Mouse (Mus musculus) kidney, postnatal 25 days (tissue): ENCODE measurements at regions not wholly inside any gene's neighbourhood (a gene's known extent, or its start where the extent isn't known, plus 50 kb on each side); places are given as distances from the start of the nearest gene placed in this dataset.

Source experiments
- DNase-seq, 2 experiments: peaks; one replicate each; pipeline ENCODE4 v3.0.0; 2021; ENCODE audit warnings: mixed read lengths in 2 of 2

DNA sequence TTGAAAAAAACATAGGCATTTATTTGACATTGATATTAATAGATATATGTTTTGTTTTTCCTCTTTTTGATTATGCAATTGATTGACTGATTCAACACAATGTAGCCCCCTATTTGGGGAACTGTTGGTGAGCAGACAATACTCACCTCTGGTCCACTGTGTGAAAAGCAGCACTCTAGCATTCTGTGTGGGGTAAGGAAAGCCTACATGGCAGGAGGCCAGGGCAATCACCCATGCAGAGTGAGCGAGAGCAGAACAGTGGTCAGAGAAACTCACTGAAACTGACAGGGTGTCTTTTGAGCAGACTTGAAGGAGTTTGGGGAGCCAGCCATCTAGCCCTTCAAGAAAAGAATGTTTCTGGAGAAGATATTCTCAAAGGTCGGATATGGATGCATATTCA lies 73.2 kb upstream of the Azi2 start:
- peak; percentile 54 to 61 for DNase-seq

DNA sequence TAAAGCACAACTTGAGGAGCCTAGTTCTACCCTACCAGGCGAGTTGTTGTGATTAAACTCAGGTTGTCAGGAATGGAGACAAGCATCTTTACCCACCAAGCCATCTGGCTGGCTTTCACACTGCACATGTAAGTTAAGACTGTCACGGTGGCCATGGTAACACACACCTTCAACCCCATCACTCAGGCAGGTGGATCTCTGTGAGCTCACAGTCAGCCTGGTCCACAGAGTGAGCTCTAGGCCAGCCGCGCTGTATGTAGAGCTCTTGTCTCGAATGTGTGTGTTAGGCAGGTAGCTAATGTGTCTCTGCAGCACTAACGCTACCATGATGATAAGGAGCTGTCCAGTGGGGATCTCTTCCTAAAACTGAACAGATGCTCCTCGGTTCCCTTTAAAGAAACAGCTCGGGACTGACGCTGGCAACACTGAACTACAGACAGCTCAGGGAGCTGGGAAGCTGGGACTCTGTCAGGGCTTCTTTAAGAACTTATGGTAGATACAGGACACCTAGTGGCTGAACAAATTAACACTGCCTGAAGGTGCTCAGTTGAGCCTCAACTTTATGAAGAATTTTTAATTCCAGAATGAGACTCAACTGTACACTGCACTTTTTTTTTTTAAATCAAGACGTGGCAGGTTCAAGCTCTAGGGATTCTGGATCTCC lies 73.8 kb upstream of the Azi2 start:
- DNase-seq = peak in 1 of 2 experiments; percentile 22

DNA sequence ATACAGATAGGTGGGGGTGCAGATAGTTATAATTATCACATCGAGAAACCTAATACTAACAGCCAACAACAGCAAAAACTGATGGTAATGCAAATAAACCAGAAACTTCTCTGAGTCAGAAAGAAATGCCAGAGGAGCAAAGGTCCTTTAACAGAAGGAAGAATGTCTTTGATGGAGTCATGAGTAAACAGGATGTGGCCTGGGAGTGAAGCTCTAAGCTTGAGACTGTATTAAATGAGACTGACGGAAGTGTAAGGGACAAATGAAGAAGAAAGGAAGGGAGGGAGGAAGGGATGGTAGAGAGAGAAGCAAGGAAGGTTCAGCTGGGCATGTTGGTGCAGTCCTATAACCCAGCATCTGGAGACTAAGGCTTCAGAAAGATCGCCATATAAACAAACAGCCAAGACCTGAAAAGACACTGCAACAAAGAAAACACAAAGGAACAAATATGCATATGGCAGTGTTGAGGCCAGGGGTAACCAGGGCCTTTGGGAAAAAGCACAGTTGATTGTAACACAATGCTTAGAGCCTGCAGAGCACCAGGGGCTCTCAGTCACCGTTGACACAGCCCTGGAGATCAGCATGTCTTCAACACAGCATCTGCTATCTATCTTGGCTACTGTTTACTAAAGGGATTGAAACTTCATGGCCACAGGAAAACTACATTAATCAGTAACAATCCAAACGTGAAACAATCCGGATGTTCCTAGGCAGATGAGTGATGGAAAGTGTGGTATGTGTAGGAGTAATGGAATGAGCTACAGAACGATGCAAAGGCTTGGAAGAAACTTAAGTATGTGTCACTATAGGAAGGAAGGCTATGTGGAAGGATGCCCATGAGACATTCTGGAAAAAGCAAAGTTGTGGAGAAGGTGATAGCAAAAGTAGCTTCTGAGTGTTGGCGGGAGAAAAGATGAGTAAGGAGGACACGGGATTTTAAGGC lies 77.9 kb upstream of the Azi2 start:
- DNase-seq = no peak

DNA sequence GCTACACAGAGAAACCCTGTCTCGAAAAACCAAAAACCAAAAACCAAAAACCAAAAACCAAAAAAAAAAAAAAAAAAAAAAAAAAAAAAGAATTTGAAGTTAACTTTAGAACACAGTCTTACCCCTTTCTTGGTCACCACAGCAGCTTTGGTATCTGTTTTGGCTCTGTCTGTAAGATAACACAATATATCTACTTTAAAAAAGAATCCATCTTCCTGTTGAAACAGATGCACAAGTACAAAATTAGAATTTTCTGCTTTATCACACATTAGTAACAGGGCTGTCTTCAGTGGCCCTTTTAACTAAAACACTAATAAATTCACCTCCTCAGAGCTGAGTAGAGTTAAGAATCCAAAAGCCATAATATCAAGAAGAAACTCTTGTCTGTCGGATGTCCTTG lies 80.5 kb upstream of the Azi2 start:
- DNase-seq = no peak

DNA sequence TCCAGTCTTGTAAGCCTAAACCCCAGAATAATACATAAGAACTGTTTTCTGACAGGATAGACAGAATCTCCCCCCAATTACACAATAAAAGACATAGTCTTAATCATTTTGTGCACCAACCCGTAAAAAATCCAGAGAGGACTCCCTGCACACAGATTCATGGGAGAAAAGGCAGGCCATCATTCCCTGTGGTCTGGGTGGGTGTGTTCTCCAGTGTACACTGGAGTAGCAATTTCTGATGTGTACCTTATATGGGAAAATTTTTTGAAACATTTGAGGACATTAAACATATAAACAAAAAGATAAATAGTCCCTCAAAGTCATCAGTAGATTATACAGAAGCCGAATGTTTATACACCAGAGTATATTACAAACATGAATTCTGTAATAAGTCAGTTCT lies 83.1 kb upstream of the Azi2 start:
- DNase-seq = no peak

DNA sequence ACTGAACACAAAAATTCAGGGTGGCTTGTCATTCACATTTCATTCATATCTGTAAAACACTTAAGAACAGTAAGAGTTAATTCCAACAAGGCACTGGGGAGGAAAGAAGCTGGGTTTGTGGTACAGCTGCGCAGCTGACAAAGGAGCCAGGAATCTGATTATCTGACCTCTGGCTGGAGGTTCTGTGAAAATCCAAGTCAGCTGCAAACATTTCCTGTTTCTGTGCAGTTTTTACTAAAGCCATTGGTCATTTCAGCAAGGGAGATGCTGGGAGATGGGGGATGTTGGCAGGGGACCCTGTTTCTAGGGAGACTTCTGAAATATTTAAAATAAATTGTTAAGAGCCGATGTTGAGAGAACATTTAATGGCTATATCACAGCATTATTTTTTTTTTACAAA lies 83.6 kb upstream of the Azi2 start:
- peak in 1 of 2 experiments; percentile 10 for DNase-seq

DNA sequence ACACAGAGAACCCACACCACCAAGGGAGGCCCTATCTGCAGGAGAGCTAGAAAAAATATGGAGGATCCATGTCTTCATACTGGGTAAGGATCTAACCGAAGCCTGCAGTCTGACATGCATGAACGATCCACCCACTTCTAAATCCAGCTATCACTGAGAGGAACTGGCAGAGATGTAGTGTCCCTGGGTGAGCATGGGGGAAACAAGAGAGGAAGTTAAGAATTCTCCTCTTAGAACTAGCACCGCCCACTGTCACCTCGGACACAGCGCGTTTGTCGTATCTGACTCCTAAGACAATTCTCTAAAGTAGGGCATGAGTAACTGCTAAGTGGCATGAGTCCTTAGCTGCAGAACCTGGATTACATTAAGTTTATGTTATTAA lies 112.8 kb upstream of the Azi2 start:
- no peak for DNase-seq

DNA sequence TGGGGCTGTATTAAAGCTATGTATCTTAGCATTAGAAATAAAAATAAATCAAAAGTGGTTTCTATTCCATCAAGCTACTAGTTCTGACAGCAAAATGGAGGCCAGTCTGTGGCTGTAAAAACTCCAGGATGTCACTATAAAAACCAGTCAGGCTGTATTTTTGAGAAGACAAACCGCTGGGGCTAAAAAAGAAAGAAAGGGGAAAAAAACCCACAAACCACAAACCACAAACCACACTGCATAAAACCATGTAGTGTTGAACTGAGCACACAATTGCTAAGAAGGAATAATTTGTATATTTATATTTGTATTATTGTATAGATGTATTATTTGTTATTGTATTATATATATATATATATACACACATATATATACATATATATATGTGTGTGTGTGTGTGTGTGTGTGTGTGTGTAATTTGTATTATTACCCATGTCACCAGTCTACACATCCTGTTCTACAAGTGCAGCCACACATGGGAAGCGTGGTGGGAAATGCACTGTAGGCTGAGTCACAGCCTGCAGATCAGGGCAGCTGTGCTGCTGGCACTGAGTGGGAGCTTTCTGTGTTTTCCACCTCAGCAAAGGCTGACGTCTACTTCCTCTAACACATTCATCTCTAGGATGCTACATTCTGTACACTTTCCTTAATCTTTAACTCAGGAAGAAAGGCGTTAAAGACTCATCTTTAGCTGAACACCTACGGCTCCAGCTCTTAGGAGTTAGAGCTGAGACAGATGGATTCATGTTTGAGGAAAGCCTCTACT lies 113.4 kb upstream of the Azi2 start:
- no peak for DNase-seq

DNA sequence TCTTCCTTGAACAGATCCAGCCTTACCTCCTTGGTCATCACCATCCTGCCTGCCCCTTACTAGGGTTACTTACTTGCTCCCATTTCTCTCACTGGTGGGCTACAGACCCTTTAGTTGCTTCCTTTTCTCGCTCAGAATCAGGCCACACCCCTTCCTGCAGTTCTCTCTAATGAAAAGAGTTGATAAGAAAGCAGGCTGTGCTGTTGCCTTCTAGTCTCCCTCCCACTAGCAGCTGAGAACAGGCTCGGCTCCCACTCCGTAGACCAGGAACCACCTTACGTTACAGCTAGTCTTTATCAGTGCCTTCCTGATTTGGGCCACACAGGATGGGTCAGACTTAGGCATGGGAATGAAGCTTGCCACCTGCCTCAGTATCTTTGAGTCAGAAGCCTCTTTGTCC lies 117.3 kb upstream of the Azi2 start:
- no peak for DNase-seq

DNA sequence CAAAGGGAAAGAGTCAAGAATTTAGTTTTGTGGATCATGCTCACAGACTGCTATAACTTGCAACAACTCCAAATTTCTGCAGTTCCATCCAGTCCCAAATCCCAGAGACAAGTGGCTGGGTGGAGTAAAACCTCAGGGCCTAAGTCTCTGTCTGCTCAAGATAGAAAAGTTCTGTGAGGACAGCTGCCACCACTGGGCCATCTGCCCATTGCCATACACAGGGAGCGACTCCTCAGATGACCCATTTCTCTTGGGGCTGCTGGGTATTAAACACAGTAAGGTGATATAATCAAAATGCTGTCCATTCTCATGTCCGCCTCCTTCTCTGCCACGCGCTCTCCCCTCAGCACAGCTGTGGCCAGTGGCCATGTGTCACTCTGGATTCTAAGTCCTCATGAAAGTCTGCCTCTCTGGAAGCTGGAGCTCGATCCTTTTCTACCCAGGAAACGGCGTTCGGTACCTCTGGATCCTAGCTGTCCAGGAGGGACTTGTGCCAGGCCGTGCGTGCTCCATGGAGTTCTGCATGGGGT lies 132.3 kb upstream of the Azi2 start:
- no peak for DNase-seq

DNA sequence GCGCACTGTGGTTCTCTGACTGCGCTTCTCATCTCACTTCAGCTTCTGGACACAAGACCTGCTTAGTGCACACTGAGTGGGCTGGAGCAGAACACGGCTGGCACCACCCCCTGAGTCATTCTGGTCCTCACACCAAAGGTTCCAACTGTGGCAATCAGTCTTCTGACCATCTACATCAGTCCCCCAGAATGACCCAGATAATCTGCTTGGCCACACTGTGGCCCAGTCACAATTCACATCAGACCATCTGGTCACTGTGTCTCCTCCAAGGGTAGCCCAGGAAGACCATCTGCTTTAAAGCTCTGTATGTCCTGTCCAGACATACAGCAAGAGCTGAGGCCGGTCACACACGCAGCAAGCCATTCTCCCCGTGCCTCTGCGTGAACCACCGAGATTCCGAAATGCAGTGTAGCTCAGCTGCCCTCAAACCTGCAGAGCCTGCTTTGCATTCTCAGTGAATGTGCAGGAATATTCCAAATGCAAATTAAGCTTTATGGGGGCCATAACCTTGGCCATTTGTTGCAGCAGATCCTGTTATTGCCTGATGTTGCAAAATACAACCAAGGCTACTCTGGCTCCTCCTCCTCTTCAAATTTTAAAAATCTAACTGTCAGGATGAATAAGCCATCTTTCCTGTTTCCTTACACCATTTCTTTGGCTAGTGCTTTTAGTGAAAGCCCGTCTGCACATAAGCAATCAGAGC lies 135.1 kb upstream of the Azi2 start:
- peak in 1 of 2 experiments; percentile 6 for DNase-seq

DNA sequence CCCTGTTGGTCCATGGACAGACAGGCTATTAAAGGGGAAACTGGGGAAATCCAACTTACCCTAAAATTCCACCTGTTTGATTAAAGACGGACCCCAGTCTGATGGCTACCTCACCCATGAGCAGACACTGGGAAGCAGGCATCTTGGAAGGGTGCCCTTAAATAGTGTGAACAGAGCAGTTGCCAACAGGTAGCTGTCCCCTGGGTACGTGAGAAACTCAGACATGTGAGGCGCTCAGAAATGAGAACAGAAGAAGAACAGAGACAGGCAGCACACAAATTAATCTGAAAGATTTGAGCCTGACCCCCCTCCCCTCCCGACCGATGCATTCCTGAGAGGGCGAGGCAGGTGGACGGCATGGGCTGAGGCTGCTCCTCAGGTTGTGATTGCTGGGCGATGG lies 135.7 kb upstream of the Azi2 start:
- no peak for DNase-seq

DNA sequence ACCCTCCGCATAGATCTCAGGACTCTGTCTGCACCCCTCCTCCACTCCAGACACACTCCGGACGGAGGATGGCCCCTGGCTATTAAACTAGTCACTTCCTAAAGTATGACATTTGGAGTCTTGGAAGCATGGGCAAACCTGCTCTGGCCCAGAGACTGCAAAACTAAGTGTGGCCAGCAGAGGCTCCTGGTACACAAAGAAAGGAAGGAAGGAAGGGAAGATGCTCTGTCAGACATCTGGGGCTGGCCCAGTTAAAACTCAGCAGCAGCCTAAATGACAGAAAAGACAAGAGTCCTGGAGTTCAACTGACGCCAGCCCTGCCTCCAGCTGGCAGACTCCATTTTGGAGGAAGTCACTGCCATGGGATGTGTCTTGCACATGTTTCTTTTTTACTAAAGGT lies 137.3 kb upstream of the Azi2 start:
- peak; percentile 46 for DNase-seq

DNA sequence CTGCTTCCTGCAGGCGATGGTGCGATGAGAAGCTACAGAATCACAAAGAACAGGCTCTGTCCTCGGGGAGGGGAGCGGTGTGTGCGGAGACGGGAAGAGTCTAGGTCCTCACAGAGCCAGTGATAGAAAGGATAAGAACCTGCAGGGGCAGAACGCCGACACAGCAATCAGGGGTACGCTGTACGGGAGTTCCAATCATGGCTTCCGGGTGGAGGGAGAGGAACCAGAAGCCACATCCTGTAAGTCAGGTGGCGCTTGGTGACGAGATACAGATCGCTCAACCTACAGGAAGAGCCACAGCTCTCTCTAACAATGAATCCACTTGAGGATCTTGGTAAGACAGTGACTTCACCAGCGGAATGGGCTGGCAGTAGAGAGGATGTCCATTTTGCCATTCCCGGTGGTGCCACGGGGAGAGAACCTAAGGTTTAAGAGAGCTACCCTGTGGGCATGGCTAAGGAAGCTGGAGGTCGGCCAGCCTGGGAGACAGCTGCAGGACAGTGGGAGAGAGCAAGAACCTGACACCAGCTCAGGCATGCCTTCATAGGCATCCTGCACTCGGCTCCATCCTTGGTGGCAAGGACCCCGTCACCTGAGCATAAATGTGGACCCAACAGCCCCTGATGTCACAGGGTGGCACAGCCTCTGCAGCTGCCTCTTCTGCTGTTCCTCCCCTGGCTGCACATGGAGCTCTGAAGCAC lies 137.9 kb upstream of the Azi2 start:
- DNase-seq = no peak

DNA sequence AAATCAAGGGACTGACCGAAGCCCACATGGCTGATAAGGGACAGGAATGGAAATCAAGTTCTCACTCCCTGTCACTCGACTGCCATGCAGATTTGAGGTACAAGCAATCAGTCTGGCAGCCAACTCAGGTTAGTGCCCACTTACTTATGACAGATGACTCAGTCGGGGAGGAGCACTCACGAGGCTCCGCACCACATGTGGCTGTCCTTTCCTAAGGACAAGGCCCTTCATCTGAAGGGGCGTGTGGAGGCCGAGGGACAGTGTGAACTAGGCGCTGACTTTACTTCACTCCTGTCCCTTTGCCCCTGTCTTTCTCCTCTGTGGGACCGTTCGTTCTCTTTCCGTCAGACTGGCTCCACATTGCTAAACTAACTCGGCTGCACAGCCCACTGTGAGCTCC lies 139.7 kb upstream of the Azi2 start:
- DNase-seq = no peak

DNA sequence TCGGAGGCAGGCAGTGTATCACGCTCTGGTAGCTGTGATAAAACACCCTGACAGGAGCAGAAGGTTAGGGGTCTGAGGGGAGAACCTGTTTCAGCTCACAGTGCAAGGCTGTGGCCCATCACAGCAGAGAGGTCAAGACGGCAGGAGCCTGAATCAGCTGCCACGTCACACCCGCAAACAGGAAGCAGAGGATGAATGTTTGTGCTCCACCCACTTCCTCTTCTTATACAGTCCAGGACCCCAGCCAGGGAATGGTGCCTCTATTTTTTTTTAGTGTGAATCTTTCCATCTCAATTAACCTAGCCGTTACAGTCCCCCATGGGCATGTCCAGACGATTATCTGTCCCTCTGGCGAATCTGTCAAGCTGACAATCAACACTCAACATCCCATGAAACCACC lies 143.8 kb upstream of the Azi2 start:
- no peak for DNase-seq

DNA sequence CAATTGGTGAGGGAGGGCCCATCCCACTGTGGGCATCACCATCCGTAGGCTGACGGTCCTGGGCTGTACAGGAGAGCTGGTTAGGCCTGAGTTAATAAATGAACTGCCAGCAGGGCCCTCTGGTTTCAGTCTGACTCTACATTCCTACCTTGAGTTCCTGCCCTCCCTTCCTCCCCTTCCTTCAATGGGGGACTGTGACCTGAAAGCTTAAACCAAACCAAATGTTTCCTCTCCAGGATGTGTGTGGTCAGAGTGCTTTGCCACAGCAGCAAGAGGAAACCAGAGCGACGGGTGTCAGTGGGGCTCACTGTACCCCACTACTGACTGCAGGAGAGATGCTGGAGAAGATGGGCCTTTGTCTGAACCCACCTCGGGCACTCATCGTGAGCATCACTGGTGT lies 147.7 kb upstream of the Azi2 start:
- no peak for DNase-seq

DNA sequence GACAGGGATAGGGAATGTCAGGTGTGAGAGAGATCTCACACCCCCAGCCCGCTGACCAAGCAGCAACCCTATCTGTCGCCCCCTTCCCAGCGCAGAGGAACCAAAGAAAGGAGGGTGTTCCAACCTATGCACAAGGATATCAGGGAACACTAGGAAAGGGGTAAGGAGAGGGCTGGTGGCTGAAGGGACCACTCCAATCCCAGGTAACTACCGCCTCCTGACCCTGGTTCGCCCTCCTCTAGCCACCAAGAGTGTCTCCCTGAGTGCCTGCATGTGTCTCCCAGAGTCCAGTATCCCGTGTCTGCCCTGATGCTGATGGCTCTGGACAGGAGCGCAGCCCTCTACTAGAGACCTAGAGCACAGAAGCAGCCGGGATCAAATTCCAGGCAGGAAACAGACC lies 167.1 kb upstream of the Azi2 start:
- no peak for DNase-seq

DNA sequence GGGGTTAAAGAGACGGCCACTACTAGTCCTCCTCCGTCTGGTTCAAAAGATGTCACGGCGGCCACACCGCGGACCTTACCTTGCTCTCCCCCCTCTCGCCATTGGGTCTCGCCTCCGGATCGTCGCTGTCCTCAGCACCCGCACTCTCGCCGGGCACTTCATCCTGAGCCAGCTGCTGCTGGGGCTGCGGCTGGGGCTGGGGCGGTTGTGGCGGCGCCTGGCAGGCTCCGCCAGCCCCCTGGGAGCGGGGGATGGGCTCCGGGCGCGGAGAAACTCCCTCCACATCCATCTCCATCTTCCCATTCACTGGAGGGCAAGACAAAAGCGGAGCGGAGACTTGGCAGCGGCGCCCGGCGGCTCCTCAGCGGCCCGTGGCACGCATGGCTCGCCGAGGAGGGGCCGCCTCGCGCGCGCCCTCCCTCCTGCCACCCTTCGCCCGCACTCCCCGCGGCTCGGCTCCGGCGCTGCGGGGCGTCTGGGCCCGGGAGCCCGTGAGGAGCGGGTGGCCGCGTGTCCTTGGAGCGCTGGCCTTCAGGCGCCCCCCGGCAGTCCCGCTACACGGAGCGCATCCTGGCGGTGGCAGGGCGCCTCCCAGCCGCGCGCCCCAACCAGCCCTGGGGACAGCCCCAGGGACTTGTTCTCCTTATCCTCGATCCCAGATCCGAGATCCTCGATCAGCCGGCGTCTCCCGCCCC lies 167.8 kb upstream of the Azi2 start:
- DNase-seq = peak in 1 of 2 experiments; percentile 6

DNA sequence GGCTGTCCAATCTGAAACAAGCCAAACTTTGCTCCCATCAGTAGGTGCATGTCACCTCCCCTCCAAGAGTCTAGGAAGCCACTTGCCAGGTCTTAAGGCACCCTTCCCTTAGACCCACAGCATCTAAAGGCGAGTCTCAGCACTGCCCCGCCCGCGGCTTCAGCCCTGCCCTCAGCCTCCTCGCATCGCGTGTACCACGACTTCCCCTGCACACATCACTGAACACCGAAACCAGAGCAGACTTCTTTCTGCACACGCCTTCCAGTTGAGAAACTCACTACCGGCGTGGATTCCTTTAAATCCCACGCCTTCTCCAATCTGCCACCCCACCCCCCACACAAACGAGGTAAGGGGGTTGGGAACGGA lies 168.3 kb upstream of the Azi2 start:
- no peak for DNase-seq

DNA sequence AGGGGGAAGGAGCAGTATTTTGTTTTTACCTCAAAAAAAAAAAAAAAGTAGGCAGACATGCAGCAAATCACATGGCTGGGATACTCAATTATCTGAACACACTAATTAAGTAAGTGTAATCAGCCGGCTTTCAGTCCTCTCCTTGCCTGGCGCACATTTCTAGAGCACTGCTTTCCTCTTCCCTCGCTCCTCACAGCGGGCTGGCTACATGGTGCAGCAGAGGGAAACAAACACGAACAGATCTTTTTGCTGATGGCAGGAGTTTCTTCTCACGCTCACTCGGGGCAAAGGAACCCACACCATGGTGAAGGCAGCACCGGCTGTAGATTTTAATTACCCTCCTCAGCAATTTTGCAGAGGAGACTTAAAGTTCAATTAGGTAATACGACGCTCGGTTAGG lies 169.7 kb upstream of the Azi2 start:
- no peak for DNase-seq

DNA sequence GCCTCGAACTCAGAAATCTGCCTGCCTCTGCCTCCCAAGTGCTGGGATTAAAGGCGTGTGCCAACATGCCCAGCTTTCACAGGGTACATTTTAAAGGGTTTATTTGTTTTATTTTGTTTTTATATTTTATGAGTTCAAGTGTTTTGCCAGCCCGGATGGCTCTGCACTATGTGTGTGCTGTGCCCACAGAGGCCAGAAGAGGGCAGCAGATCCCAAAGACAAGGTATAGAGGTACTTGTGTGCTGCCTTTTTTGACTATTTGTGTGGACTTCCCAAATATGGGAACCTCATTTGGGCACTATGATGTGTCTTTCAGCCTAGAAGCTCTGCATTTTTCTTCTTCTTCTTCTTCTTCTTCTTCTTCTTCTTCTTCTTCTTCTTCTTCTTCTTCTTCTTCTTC lies 176.4 kb upstream of the Azi2 start:
- no peak for DNase-seq
